Mouse (Mus musculus): ENCODE data around the gene Appbp2. TPM values are rescaled to one million over a fixed set of nuclear protein-coding genes. Genes with fewer than 3 reads are reported as not detected.

Appbp2 gene
- polyA plus RNA-seq, 1 experiment: 8.3 TPM

DNA sequence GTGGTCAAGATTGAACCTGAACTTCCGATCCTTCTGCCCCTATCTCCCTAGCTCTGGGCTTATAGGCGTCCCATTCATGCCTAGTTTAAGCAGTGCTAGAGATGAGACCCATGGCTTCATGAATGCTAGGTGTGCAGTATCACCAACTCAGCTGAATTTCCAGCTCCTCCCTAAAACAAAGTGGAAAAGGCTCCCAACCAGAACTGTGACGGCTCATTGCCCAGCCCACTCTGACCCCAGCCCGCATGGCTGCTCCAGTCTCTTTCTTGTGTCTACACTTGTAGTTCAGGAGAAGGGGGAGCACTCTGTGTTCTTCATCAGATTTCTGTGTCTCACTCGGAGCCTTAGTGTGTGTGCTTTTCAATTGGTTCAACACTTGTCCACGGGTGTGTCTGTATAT is 50.1 kb downstream of the Appbp2 start:
- TF ChIP-seq GATA1 (IDR thresholded peaks at IDR 0.05; ENCODE audit: low read length): no peak

DNA sequence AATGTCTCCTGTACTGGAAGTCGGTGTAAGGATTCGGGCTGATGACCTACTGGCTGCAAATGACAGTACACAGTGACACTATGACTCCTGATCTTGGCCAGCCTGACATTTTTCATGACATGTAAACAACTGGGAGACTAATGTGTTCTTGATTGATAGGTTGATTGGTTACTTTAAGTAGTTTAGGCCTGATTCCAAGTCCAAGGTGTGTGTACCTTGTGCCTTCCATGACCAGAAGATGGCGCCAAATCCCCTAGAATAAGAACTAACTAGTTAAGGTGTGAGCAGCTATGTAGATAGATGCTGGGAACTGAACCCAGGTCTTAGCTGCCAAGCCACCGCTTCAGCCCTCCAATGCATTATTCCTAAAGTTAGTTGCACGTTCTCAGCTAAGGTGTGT is 50.8 kb downstream of the Appbp2 start:
- no peak for TF ChIP-seq GATA1 (IDR thresholded peaks at IDR 0.05; ENCODE audit: low read length)

DNA sequence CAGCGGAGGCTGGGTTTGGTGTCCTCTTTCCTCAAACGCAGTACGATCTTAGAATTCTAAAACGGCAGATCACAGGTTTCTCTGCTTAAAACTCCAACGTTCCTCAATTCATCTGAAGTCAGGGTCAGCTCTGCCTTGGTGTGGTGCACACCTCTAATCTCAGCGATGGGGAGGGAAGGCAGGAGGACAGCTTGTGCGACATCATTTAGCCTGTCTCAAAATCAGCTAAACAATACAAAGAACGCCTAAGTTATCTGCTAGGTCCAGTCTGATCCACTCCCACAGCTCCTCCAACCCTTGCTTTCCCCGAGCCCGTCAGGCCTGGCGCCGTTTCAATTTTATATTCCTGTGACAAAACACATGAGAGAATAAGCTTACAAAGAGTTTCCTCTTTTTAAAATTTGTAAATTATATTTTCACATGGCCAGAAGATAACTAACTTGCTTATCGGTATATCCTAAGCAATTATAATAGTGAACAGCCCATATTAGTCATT is 51.6 kb downstream of the Appbp2 start:
- TF ChIP-seq GATA1 (IDR thresholded peaks at IDR 0.05; ENCODE audit: low read length): no peak

DNA sequence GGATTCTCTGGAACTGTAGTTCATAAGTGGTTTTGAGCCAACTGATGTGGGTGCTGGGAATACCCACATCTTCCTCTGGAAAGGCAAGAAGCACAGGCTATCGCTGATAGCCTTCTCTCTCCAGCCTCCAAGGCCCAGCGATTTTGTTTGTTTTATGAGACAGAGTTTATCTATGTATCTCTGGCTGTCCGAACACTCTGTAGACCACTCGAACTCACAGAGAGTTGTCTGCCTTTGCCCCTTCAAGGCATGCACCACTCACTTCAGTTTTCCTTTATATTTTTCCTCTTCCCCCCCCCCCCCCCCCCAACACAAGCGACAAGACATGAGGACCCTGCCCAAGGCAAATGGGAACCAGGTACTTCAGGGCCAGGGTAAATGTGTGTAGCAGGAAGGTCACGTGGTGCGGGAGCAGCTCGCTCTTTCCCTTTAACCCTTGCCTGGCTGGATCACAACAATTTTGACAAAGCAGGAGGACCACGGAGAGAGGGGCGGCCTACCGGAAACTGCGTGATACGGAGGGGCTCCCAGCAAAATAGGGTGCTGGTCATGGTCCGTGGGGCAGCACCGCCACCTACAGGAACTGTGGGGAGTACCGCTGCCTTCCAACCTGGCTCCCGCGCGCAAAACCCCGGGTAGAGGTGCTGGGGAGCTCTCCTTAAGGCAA is 52.2 kb downstream of the Appbp2 start:
- TF ChIP-seq GATA1 (IDR thresholded peaks at IDR 0.05; ENCODE audit: low read length): no peak

DNA sequence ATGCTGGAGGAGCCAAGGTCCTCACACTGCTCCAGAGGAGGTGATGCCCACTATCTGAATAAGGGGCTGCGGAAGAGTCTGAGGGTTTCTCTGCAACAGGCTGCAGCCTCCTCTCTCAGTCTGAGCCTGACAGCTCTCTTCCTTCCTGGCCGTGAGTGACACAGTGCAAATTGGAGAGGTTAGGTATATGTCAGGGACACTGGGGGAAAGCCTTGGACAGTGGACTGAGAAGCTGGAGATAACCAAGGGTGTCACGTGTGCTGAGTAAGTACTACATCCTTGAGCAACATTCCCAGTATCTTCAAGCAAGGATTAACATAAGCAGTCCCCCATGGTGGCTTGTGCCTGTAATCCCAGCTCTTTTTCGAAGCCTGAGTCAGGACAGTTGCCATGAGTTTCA is 56.5 kb downstream of the Appbp2 start:
- no peak for TF ChIP-seq GATA1 (IDR thresholded peaks at IDR 0.05; ENCODE audit: low read length)

DNA sequence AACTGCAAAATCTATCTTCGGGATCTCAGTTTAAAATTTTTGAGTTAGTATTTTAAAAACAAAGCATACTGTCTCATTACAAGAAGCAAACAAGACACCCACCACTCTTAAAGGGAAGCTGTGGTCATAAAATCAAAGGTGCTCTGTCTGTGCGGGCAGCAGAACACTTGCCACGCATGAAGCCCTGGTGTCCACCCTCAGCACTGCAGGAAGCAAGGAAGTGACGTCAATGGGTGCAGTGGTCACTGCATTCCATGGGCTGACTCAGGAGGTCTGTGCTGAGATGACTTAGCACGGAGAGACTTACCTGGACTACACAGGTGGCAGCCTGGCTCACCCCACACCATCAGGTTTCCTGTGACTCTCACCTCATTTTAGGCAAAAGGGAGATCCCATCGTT is 57.2 kb downstream of the Appbp2 start:
- no peak for TF ChIP-seq GATA1 (IDR thresholded peaks at IDR 0.05; ENCODE audit: low read length)

DNA sequence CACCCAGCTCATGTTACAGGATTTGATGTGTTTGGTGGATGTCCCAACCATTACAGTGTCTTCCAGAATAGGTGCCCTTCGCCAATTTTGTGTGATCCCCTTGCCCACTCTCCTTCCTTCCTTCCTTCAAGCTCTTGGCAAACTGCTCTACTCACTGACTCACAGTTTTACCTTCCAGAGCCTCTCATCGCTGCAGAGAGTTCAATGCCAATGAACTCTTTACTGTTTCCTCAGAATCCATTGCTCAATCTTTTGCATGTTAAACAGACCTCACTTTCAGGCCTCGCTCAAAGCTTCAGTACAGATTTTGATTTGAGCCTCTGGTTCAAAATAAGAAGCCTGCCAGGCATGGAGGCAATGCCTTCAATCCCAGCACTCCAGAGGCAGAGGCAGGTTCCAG is 59.0 kb downstream of the Appbp2 start:
- no peak for TF ChIP-seq GATA1 (IDR thresholded peaks at IDR 0.05; ENCODE audit: low read length)

DNA sequence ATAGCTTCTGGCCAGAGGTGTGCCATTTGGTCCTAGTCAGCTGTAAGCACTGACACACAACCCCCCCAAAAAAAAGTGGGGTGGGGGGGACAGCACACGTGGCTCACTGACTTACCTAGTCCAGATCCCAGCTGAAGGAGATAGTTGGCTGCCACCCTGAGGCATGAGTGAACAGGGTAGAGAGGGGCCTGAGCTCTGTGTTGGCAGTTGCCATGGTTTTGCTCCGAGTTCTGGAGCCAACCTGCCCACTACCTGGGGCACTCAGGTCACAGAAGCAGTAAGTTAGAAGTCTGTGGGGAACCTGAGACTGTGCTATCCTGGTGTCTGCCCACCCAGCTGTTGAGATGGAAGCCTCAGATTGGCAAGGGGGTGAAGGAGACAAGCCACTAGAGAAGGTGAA is 64.1 kb downstream of the Appbp2 start:
- no peak for TF ChIP-seq GATA1 (IDR thresholded peaks at IDR 0.05; ENCODE audit: low read length)

DNA sequence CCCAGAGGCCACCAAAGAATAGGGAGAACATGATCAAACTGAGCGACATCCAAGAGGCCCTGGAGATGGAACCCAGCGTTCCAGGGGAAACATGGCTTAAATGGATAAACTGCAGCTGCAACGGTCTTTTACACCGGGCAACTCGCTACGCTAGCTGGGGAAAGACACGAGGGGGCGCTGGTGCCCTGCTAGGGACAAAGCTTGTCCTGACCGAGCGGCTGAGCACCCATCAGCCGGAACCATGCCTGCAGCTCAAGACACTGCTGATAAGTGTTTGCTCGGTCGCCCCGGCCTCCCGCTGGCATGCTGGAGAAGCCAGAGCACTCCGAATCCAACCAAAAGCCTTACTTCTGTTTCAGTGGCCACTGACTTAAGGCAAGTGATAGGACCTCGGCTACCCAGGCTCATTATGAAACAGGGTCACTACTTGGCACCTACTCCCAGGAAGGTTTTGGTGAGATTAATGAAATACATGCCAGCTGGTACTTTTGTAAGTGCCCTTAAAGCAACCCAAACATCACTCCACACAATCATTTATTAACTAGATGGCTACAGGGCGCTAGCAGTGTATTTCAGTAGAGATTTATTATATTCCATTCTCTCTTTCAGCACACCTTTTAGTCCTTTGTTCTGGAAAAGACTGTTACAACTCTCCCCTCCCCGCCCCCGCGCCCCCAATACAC is 64.7 kb downstream of the Appbp2 start, which contains the start of gene 1700125H20Rik:
TSS of gene 1700125H20Rik (plus strand) at position 347 of the 683 bp plus-strand sequence.
- TF ChIP-seq GATA1 (IDR thresholded peaks at IDR 0.05; ENCODE audit: low read length): no peak

DNA sequence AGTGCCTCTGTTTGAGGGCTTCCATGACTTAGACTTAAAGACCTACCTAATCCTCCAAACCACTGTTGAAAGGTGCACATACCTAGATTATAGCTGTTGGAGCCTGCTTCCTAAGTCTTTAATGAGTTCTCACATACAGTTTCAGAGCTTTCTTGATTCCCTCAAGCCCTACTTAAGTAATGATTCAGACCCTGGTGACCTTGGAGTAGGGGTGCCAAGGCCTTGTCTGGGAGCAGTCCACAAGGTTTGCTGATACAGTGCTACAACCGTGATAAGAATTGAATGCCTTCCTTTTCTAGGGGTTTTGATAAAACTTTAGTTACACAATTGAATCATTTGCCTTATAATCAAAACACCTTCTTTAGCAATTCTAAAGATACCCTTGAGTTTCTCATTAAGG is 67.4 kb downstream of the Appbp2 start:
- no peak for TF ChIP-seq GATA1 (IDR thresholded peaks at IDR 0.05; ENCODE audit: low read length)

DNA sequence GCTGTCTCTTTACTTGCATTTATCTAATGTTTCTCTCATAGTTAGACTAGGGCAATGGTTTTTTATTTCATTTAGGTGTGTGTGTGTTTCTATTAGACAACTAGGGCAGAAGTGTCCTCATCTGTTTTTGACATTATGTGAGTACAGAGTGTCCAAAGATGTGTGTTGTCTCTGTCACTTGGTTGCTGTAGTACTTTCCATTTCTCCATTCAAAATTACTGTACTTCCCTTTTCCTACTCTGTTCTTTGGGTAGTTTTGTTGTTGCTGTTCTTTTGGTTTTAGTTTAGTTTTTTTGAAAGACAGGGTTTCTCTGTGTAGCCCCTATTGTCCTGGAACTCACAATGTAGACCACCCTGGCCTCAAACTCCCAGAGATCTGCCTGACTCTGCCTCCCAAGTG is 70.6 kb downstream of the Appbp2 start:
- no peak for TF ChIP-seq GATA1 (IDR thresholded peaks at IDR 0.05; ENCODE audit: low read length)

DNA sequence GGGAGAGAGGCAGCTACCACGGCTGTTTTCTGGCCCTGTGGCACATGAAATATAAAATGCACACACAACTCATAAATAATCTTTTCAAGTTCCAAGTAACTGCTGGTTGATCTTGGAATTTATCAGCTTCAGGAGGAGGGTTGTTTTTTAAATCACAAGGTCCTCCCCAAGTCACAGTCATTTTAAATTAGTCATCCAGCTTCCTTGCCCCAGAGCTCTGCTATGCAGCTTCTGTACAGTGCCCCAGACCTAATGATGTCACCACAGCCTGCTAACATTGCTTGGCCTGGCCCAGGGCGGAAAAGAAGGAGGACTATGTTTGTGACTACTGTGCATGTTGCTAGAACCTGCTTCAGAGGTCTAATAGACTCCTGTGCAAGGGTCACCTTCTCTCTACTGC is 77.6 kb downstream of the Appbp2 start:
- no peak for TF ChIP-seq GATA1 (IDR thresholded peaks at IDR 0.05; ENCODE audit: low read length)

DNA sequence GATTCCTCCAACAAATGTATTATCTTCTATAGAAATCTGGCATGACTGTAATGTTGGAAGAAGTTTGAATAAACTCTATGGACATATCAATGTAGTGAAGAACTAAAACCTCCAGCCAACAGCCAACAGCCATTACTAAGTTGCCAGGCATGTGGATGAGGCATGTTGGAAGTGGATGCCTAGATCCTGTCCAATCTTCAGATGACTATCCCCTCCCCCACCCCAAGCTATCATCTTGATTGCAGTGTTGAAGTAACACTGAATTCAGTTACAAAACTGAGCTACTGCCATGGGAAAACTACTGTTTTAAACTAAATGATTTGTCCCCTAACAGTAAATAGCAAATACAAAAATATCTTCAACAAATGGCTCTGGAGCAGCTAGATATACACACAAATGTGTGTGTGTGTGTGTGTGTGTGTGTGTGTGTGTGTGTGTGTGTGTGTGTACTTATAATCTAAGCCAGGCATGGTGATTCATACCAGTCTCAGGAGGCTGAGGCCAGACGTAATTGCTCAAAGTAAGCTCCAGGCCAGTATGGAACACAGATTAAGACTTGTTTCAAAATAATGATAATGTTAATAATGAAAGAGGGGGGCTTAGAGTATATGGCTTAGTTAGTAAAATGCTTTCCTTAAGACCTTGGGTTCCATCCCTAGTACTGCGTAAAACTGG is 82.5 kb downstream of the Appbp2 start:
- TF ChIP-seq GATA1 (IDR thresholded peaks at IDR 0.05; ENCODE audit: low read length): no peak

DNA sequence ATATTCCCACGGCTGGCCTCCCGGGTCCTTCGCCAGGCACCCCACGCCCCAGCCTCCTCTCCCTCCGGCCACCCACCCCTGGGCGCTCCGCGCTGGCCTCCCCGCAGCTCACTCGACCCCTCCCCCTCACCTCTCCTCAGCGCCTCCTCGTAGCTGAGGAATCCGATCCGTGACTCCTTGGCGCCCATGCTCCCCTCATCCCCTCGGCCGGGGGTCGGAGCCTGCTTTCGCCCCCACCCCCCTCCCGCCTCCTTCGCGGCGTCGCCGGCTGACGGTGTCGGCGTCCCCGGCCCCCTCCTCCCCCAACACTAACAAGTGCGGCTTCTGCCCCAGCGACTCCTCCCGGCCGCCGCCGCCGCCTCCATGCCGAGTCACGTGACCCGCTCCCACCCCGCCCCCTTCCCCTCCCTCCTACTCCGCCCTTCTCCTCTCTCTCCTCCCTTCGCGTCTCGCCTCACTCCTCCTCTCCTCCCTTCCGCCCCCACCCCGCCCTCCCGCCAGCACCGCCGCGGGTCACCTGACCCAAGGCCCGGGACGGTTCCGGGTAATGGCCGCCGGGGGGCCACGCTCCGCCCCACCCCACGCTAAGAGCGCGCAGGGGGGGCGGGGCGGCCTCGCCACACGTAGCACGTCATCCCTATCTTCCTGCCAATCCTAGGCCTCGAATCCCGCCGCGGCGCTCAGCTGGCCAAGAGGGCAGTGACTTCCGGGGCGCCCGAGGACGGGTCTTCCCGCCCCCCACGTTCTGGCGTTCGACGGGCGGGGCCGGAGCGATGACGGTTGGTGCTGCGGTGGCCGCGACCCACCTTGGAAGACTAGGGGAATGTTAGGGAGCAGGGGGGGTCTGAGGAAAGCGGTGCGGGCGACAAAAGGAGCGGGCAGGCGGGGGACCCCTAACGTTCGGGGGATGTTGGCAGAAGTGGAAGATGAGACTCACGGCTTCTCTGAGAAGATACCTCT is 95.1 kb downstream of the Appbp2 start, which contains the start of gene Usp32:
TSS of gene Usp32 (minus strand) at position 581 of the 960 bp plus-strand sequence.
- no peak for TF ChIP-seq GATA1 (IDR thresholded peaks at IDR 0.05; ENCODE audit: low read length)

DNA sequence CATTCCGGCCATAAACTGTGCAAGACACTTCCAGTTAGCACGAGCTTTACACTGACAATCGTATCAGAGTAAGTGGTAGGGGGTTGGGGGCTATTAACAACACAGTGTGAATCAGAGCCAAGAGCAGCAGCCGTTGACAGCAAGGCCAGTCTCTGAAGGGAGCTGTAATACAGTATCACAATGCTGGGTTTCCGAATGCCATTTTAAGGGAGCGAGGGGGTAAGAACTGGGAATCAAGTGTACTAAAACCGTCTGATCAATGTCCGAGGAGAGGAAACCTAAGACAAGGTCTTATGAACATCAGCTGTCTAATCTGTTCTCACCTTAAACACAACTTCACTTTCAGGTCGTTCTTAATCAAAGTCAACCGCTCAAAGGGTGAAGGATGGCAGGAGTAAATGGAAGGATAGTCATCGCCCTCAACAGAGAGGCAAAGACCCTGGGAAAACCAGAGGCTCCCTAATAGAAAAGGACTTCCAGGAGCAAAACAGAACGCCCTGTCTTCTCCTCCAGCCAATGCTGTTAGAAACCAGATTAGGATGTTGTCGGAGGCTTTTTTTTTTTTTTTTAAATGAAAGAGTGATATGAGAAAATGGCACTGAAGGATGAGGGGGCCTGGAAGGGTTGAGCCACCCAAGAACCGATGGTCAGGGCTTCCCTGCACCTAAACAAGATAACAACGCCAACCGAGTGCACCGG is 96.0 kb downstream of the Appbp2 start:
- TF ChIP-seq GATA1 (IDR thresholded peaks at IDR 0.05; ENCODE audit: low read length): no peak

Other genes starting within 250 kb of the Appbp2 start
- 13.8 and 18.9 TPM in 2 replicates for gene Usp32, start 95.0 kb downstream of the Appbp2 start, polyA plus RNA-seq (2012)
- gene 1700125H20Rik, start 64.7 kb downstream of the Appbp2 start, polyA plus RNA-seq (2012): not detected in 2 replicates
- gene Ppm1d, start 76.1 kb upstream of the Appbp2 start, polyA plus RNA-seq (2012): 10.5 TPM in 2 replicates
- gene Bcas3, start 118.0 kb upstream of the Appbp2 start, polyA plus RNA-seq (2012): 81.2 and 103 TPM in 2 replicates